Mouse (Mus musculus): ENCODE results near the gene Olfr680-ps1. TPM values are rescaled to one million over a fixed set of nuclear protein-coding genes. Genes with fewer than 3 reads are reported as not detected.
"Not testable (repeated sequence)": the region's sequence is repeated elsewhere in the genome, so short reads cannot be mapped to it uniquely, and the experiment has no call there.

The Olfr680-ps1 gene
- not detected in 2 replicates for total RNA-seq (2014; fragmentation: Nextera tagmentation)
- not detected in 2 replicates for total RNA-seq (2017)

- ATAC-seq (replicated peaks; ENCODE audit: low FRiP score, low TSS enrichment, poor library complexity, severe bottlenecking), result not testable (repeated sequence)
Measured at GRCm38 (mm10) chr7:105092717-105093116, at the start of gene Olfr680-ps1. Gene Olfr680-ps1 (minus strand): TSS chr7:105092817.

- no peak for ATAC-seq (replicated peaks; ENCODE audit: low FRiP score, low TSS enrichment, poor library complexity, severe bottlenecking)
Measured at GRCm38 (mm10) chr7:105141275-105141674, 48.7 kb upstream of the Olfr680-ps1 start.

- no peak for ATAC-seq (replicated peaks; ENCODE audit: low FRiP score, low TSS enrichment, poor library complexity, severe bottlenecking)
Measured at GRCm38 (mm10) chr7:105116536-105116935, 23.9 kb upstream of the Olfr680-ps1 start, which contains the start of gene Olfr681. Gene Olfr681 (plus strand): TSS chr7:105116836.

- no peak for ATAC-seq (replicated peaks; ENCODE audit: low FRiP score, low TSS enrichment, poor library complexity, severe bottlenecking)
Measured at GRCm38 (mm10) chr7:105080905-105081304, 11.7 kb downstream of the Olfr680-ps1 start, which contains the start of gene Olfr679. Gene Olfr679 (plus strand): TSS chr7:105081205.

- ATAC-seq (replicated peaks; ENCODE audit: low FRiP score, low TSS enrichment, poor library complexity, severe bottlenecking), result no peak
Measured at GRCm38 (mm10) chr7:105064175-105064574, 28.4 kb downstream of the Olfr680-ps1 start, which contains the start of gene Olfr678. Gene Olfr678 (plus strand): TSS chr7:105064475.

- ATAC-seq (replicated peaks; ENCODE audit: low FRiP score, low TSS enrichment, poor library complexity, severe bottlenecking), result no peak
Measured at GRCm38 (mm10) chr7:105058951-105059350, 33.7 kb downstream of the Olfr680-ps1 start.

Other genes starting within 250 kb of the Olfr680-ps1 start
- gene Usp17la, start 235.8 kb downstream of the Olfr680-ps1 start, total RNA-seq (2014; fragmentation: Nextera tagmentation), result not detected in 2 replicates
- gene Usp17la, start 235.8 kb downstream of the Olfr680-ps1 start, total RNA-seq (2017), result not detected in 2 replicates
- gene Olfr665, start 214.8 kb downstream of the Olfr680-ps1 start, total RNA-seq (2014; fragmentation: Nextera tagmentation), result not detected in 2 replicates
- not detected in 2 replicates for gene Olfr665, start 214.8 kb downstream of the Olfr680-ps1 start, total RNA-seq (2017)
- gene Olfr666, start 196.9 kb downstream of the Olfr680-ps1 start, total RNA-seq (2014; fragmentation: Nextera tagmentation), result not detected in 2 replicates
- gene Olfr666, start 196.9 kb downstream of the Olfr680-ps1 start, total RNA-seq (2017), result not detected in 2 replicates
- gene Olfr667, start 171.3 kb downstream of the Olfr680-ps1 start, total RNA-seq (2014; fragmentation: Nextera tagmentation), result not detected in 2 replicates
- not detected in 2 replicates for gene Olfr667, start 171.3 kb downstream of the Olfr680-ps1 start, total RNA-seq (2017)
- gene Olfr668, start 164.8 kb downstream of the Olfr680-ps1 start, total RNA-seq (2014; fragmentation: Nextera tagmentation), result not detected in 2 replicates
- gene Olfr668, start 164.8 kb downstream of the Olfr680-ps1 start, total RNA-seq (2017), result not detected in 2 replicates
- not detected in 2 replicates for gene Olfr669, start 158.6 kb downstream of the Olfr680-ps1 start, total RNA-seq (2014; fragmentation: Nextera tagmentation)
- gene Olfr669, start 158.6 kb downstream of the Olfr680-ps1 start, total RNA-seq (2017), result not detected in 2 replicates
- gene Olfr670, start 130.2 kb downstream of the Olfr680-ps1 start, total RNA-seq (2014; fragmentation: Nextera tagmentation), result not detected in 2 replicates
- not detected in 2 replicates for gene Olfr670, start 130.2 kb downstream of the Olfr680-ps1 start, total RNA-seq (2017)
- not detected in 2 replicates for gene Olfr671, start 113.7 kb downstream of the Olfr680-ps1 start, total RNA-seq (2014; fragmentation: Nextera tagmentation)
- gene Olfr671, start 113.7 kb downstream of the Olfr680-ps1 start, total RNA-seq (2017), result not detected in 2 replicates
- not detected in 2 replicates for gene Olfr672, start 90.8 kb downstream of the Olfr680-ps1 start, total RNA-seq (2014; fragmentation: Nextera tagmentation)
- not detected in 2 replicates for gene Olfr672, start 90.8 kb downstream of the Olfr680-ps1 start, total RNA-seq (2017)
- not detected in 2 replicates for gene Olfr675, start 64.4 kb downstream of the Olfr680-ps1 start, total RNA-seq (2014; fragmentation: Nextera tagmentation)
- gene Olfr675, start 64.4 kb downstream of the Olfr680-ps1 start, total RNA-seq (2017), result not detected in 2 replicates
- not detected in 2 replicates for gene Olfr676, start 60.1 kb downstream of the Olfr680-ps1 start, total RNA-seq (2014; fragmentation: Nextera tagmentation)
- gene Olfr676, start 60.1 kb downstream of the Olfr680-ps1 start, total RNA-seq (2017), result not detected in 2 replicates
- gene Olfr677, start 41.4 kb downstream of the Olfr680-ps1 start, total RNA-seq (2014; fragmentation: Nextera tagmentation), result not detected in 2 replicates
- gene Olfr677, start 41.4 kb downstream of the Olfr680-ps1 start, total RNA-seq (2017), result not detected in 2 replicates
- not detected in 2 replicates for gene Olfr678, start 28.3 kb downstream of the Olfr680-ps1 start, total RNA-seq (2014; fragmentation: Nextera tagmentation)
- not detected in 2 replicates for gene Olfr678, start 28.3 kb downstream of the Olfr680-ps1 start, total RNA-seq (2017)
- gene Olfr679, start 11.6 kb downstream of the Olfr680-ps1 start, total RNA-seq (2014; fragmentation: Nextera tagmentation), result not detected in 2 replicates
- not detected in 2 replicates for gene Olfr679, start 11.6 kb downstream of the Olfr680-ps1 start, total RNA-seq (2017)
- gene Olfr681, start 24.0 kb upstream of the Olfr680-ps1 start, total RNA-seq (2014; fragmentation: Nextera tagmentation), result not detected in 2 replicates
- not detected in 2 replicates for gene Olfr681, start 24.0 kb upstream of the Olfr680-ps1 start, total RNA-seq (2017)
- not detected in 2 replicates for gene Olfr683, start 54.2 kb upstream of the Olfr680-ps1 start, total RNA-seq (2014; fragmentation: Nextera tagmentation)
- gene Olfr683, start 54.2 kb upstream of the Olfr680-ps1 start, total RNA-seq (2017), result not detected in 2 replicates
- not detected in 2 replicates for gene Olfr684, start 70.8 kb upstream of the Olfr680-ps1 start, total RNA-seq (2014; fragmentation: Nextera tagmentation)
- gene Olfr684, start 70.8 kb upstream of the Olfr680-ps1 start, total RNA-seq (2017), result not detected in 2 replicates
- not detected in 2 replicates for gene Olfr685, start 93.2 kb upstream of the Olfr680-ps1 start, total RNA-seq (2014; fragmentation: Nextera tagmentation)
- not detected in 2 replicates for gene Olfr685, start 93.2 kb upstream of the Olfr680-ps1 start, total RNA-seq (2017)
- gene Olfr686, start 114.7 kb upstream of the Olfr680-ps1 start, total RNA-seq (2014; fragmentation: Nextera tagmentation), result not detected in 2 replicates
- not detected in 2 replicates for gene Olfr686, start 114.7 kb upstream of the Olfr680-ps1 start, total RNA-seq (2017)
- not detected in 2 replicates for gene Olfr688, start 195.3 kb upstream of the Olfr680-ps1 start, total RNA-seq (2014; fragmentation: Nextera tagmentation)
- not detected in 2 replicates for gene Olfr688, start 195.3 kb upstream of the Olfr680-ps1 start, total RNA-seq (2017)
- gene Olfr689, start 218.3 kb upstream of the Olfr680-ps1 start, total RNA-seq (2014; fragmentation: Nextera tagmentation), result not detected in 2 replicates
- not detected in 2 replicates for gene Olfr689, start 218.3 kb upstream of the Olfr680-ps1 start, total RNA-seq (2017)
- not detected in 2 replicates for gene Olfr690, start 241.3 kb upstream of the Olfr680-ps1 start, total RNA-seq (2014; fragmentation: Nextera tagmentation)
- gene Olfr690, start 241.3 kb upstream of the Olfr680-ps1 start, total RNA-seq (2017), result not detected in 2 replicates
- not detected in 2 replicates for gene Olfr691, start 249.5 kb upstream of the Olfr680-ps1 start, total RNA-seq (2014; fragmentation: Nextera tagmentation)
- not detected in 2 replicates for gene Olfr691, start 249.5 kb upstream of the Olfr680-ps1 start, total RNA-seq (2017)

Measured in megakaryocyte-erythroid progenitor cell, adult 5-6 weeks (primary cell).